Mouse (Mus musculus) neutrophil, adult 5-6 weeks (primary cell): ENCODE measurements around the gene Sos1. TPM values are rescaled to one million over a fixed set of nuclear protein-coding genes. Genes with fewer than 3 reads are reported as not detected.

Experiments used
- ATAC-seq: fragments of 151-379, 151-347 bp; 2 replicates; pipeline ENCODE4 v1.8.0; 2017; ENCODE audit warnings: mild to moderate bottlenecking, moderate TSS enrichment; ENCODE audit not compliant: insufficient number of reproducible peaks, poor library complexity, low FRiP score, severe bottlenecking; ENCODE audit errors: extremely low read depth
- total RNA-seq: library from RNA; stranded (forward); fragments of 200-1000 nt; gene quantifications from 2 replicates; pipeline ENCODE4 v1.2.3, GENCODE M21; 2017

The Sos1 gene
- 14.6 and 15.9 TPM in 2 replicates for total RNA-seq

DNA sequence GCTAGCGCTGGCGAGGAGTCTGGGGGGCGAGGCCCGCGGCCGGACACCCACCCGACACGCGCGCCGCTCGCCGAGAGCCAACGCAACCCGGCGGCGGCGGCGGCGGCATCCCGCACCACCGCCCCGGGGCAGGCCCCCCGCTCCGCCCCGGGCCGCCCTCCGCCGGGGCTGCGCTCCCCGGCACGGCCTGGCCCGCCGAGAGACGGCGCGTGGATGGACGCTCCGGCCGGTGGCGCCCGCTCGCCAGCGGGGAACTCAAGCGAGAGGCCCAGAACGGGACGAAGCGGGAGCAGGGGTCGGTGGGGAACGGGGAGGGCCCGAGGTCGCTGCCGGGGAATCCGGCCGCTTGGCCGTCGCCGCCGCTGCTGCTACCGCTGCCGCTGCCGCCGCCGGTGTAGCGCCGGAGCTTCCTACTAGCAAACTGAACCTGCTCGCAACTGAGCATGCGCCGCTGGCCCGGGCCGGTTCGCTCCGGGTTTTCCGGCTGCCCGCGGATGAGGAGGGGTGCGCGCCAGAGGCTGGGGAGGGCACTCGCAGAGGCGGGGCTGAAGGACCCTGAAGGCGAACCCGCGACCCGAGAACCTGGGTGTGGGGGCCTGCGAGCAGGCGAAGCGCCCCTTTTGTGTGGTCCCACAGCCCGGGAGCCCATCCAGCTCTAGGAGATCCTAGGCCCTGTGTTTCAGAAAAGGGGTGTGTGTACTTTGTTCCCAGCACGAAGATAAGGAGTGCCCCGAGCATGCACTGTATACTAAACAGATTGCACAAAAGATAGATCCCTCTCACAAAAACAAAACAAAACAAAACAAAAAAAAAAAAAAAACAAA lies at the start of gene Sos1:
TSS of gene Sos1 (minus strand) at position 423 of the 824 bp plus-strand sequence.
- peak; percentile 66 for ATAC-seq

DNA sequence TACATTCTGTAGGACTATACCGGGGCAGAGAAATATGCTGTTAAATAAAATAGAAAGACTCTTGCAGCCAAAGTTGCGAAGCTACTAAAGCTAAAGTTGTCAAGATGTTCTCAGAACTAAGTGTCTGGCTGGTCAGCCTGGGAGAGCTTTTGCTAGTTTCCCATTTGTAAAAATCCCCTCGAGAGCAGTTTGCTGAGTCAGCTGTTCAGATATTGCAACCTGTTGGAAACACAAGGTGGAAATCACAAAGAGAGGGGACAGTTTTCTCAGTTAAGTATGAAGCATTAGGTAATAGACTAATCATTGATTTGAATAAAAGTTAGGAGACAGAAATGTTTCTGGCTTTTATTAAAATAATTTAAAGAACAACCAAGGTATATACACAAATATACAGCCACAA lies 43.0 kb upstream of the Sos1 start:
- ATAC-seq: no peak

DNA sequence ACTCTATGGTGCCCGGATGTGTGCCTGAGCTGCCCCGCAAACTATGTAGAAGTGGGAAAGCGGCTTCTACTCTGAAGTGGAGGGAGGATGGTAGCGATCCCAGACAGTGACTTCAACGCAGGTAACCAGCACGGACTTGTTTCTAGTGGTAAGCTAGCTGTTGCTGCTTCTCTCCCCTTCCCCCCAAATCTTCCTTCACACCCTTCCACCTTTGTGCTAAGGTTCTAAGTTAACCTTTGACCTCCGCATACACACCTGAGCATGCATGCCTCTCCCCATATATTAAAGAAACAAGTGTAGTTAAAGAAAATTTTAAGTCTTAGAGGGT lies 41.9 kb upstream of the Sos1 start:
- no peak for ATAC-seq

DNA sequence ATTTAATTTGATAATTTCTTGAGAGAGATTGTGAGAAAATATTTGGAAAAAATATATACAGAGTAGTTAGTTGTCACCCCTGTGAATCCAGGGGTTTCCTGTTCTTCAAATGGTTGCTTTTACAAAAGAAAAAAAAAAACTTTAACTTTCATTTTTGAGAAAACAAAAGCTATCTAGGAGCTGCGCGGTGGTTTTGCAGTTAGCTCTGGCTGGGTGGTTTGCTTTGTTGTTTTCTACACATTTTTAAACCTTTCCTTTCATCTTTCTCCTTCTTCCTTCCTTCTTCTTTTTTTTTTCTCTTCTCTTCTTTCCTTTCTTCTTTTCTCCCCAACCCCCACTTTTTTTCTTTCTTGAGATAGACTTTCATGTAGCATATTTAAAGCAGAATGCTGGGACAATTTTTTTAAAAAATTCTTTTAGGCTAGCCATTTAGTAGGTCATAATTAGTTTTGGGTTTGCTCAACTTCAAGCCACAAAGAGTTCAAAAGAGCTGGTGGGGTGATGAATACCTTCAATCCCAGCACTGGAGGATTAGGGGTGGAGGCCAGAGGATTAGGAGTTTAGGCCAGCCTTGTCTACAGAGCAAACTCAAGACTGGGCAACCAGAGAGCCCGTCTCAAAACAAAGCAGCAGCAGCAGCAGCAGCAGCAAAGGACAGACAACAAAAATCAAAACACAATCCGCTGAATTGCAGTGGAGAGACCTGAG lies 41.4 kb upstream of the Sos1 start:
- no peak for ATAC-seq

DNA sequence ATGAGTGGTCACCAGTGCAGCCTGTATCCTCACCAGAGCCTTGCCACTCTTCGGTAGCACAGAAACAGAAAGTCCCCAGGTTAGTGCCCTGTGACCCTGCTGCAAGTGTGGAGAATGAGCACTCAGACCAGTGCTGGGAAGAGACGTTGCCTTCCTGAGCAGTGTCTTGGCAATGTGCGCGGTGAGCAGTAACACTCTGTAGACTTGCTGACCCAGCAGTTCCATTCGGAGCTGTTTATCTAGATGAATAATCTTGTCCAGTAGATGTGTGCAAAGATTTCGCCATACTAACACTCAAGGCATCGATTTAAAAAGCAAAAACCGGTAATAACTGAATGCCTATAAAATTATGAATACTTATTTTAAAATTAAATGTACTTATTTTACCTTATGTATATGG lies 40.3 kb upstream of the Sos1 start:
- no peak for ATAC-seq

DNA sequence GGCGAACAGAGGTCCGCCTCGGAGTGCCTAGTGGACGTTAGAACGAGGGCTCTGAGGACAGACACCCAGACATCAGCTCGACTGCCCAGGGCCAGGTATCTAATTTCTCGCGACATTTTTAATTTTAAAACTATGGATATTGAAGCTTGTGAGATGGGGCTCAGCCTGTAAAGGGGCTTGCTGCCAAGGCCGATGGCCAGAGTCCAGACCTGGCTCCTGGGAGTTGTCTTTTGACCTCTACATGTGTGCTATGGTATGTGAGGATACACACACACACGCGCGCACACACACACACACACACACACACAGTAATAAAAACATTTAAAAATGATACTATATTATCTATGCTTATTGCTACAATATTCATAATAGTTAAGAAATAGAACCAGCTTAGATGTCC lies 38.6 kb upstream of the Sos1 start:
- no peak for ATAC-seq

DNA sequence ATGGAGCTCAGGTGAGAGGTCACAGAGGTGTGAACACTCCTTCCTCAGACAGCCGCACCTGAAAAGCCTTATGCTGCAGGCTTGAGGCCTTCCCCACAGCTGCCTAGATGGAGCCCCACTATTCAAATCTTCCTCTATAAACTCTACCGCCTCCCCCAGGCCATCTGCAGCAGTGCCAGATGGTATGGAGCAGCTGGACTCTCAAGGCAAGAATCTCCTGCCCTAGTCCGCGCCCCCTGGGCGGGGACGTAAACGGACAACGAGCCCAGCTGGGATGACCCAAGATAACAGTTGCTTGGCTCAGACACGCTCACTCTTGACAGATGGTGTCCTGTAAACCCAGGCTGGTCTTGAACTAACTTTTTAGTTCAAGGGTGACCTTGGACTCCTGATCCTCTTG lies 37.0 kb upstream of the Sos1 start:
- ATAC-seq: no peak

DNA sequence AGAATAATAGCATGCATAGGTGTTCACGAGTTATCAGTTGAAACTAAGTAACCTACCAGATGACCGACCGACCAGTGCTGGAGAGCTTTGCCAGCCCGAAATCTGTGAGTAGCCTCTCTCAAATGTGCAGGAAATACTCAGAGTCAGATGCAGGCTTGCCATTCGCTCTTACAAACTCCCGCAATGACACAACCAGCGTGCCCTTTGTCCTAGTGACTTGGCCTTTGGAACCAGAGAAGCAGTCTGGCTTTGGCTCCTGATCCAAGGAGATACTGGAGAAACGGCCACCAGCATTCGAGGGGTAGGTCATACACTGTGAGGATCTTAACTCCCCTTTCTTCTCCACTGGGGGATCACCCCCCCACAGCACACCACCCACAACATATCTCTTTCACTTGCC lies 35.7 kb upstream of the Sos1 start:
- no peak for ATAC-seq

DNA sequence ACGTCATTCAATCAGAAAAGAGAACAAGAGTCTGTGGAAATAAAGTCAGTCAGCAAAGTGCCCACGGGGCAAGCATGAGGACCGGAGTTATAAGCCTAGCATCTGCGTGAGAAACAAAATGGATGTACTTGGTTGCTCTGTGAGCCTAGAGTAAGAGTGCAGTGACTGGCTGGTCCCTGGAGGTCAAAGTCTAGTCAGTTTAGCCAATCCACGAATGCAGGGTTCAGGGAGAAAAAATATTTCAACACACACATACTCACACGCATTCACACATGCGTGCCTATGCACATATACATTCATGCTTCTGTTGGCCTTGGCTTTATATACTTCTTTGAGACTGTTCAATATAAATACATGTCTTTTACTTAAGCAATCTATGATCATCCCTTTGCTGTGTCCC lies 35.3 kb upstream of the Sos1 start:
- no peak for ATAC-seq

DNA sequence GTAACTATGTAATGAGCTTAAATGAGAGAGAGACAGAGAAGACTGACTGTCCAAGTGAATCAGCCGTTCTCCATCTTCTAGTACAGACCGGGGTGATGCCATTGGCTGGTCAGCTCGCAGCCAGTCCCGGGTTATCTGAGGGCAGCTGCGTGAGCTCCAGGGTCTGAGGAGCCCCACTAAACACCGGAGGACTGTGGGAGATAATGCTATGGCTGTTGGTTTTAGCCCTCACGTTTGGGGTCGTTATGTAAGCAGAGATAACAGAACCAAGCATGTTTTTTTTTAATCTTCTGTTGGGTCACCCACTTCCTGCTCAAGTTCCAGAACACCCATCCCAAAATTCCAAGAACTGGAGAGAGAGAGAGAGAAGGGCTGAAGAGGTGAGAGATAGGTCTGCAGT lies 33.5 kb upstream of the Sos1 start:
- ATAC-seq: no peak

DNA sequence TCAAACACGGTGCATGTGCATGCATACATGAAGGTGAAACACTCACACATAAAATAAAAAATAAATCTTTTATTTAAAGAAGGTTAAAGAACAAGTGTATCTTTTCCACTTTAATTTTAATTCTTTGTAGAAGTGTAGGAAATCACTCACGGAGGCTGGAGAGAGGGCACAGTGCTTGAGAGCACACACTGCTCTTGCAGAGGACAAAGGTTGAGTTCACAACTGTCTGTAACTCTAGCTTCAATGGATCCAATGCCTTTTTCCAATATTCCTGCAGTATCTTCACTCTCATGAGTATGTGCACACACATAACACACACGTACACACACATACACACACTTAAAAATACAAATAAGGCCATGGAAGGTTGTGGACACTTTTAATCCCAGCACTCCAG lies 30.2 kb upstream of the Sos1 start:
- ATAC-seq: no peak

DNA sequence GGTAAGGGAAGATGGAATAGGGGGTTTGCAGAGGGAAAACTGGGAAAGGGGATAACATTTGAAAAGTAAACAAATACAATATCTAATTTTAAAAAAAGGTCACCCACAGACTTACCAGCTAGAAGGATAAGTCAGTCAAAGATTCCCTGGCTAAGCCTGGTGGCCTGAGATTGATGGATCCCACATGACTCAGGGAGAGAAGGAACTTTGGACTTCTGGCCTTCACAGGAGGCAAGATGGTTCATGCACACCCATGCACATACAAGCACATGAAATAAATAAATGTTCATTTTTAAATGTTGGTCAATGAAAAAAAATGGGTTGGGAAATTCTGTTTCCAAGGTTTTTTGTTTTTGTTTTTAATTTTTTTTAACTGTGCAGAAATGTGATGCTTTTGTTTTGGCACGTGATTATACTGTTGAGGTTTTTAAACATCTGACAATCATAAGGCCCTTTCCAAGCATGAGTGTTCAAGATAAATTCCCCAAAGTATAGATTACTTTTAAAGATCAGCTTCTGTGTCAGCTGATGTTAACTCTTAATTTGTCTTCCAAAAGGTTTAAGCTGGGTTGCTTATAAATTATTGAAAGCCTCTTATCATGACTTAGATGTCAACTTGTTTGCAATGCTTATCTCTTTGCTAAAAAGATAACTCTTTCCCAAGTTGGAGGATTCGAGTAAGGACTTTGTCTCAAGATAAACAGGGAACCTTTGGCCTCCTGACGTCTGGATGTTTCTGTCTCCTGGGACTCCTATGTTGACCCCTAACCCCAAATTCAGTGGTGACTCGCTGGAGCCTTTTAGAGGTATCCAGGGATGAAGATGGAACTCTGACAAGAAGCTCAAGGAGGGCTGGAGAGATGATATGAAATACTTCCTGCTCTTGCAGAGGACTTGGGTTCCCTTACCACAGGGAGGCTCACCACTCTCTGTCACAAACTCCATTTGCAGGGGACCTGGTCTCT lies 29.5 kb upstream of the Sos1 start:
- no peak for ATAC-seq

DNA sequence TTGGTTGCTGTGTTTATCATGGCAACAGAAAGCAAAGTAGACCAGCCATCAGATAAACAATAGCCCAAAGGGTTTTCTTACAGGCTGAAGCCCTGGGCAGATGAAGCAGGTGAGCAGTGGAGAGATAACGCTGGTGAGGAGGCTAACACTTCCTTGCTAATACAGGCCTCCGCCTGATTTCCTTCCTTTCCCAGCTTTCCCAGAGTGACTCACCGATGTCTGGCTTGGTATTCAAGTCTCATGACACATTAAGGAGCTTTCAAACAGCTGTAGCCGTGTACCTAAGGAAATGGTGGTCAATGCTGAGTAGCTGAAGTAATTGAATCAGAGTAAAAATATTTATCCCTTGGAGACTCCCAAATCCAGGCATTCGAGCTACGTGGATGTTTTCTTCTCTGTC lies 25.5 kb upstream of the Sos1 start:
- no peak for ATAC-seq

DNA sequence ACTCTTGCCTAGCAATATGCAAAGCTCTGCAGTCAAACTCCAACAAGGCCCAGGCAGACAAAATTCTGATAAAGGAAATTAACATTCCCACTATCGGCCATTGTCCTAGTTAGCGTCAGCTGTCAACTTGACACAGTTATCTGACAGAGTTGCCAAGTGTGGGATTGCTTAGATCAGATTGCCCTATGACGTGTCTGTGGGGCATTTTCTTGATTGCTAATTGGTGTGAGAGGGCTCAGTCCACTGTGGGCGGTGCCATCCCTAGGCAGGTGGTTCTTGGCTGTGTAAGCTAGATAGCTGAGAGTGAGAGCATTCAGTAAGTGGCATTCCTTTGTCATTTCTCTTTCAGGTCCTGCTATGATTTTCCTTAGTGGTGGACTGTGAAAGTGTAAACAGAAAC lies 25.1 kb upstream of the Sos1 start:
- ATAC-seq: no peak

DNA sequence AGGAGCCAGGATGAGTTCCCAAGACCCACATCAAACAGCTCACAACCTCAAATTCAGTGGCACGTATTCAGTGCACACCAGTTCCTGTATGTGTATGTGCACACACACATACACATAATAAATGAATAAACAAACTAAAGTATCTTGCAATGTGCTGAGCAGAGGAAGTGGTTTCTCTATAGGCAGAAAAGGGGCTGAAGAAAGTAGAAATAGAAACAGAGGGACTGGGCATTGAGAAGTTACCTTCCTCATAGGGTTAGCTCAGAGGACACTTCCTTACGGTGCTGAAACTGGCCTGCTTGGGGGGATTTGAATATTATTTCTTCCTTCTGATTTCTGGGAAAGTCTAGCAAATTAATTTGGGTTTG lies 21.5 kb upstream of the Sos1 start:
- peak; percentile 34; the same call in 1 of the 2 replicates for ATAC-seq

DNA sequence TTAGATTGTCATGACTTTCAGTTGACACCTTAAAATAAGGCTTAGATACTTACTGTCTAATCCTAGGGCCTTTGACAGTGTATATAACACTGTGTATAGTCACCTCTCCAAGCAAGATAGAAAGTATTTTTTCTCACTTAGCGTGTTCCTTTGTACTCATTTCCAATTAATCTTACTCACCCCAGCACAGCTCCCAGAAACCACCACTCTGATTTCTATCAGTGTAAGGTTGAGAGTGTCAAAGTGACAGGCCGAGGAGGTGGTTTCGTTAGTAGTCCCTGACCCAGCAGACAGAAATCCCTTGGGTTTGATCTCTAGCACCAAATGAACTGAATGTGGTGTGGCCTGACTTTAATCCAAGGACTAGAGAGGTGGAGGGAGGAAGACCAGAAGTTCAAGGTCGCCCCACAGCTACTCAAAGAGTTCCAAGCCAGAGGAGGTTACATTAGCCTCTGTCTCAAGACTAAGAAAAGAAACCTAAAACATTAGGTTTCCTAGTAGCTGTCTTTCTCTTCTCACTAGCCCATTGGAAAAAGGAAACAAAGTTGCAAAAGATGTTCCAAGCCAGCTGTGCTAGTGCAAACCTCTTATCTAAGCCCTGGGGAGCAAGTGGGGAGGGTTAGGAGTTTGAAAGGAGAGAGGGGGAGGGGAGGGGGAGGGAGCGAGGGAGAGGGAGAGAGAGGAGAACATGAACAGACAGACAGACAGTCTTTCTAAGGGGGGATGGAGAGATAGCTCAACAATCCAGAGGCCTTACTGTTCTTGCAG lies 21.0 kb upstream of the Sos1 start:
- no peak for ATAC-seq

DNA sequence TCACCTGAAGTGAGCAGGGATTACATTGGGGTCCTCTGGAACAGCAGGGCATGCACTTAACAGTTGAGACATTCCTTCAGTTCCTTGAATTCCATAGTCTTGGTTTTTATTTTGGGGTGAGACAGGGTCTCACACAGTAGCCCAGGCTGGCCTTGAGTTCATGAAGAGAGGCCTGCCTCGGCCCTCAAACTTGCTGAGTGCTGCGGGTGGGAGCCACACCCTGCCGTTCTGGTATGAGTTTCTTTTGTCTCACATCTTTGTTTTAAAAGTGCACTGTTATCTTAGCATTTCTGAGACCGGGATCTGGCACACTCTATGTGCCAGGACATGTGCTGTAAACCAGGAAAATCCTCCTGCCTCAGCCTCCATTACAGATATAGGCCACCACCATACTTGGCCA lies 19.8 kb upstream of the Sos1 start:
- no peak for ATAC-seq

DNA sequence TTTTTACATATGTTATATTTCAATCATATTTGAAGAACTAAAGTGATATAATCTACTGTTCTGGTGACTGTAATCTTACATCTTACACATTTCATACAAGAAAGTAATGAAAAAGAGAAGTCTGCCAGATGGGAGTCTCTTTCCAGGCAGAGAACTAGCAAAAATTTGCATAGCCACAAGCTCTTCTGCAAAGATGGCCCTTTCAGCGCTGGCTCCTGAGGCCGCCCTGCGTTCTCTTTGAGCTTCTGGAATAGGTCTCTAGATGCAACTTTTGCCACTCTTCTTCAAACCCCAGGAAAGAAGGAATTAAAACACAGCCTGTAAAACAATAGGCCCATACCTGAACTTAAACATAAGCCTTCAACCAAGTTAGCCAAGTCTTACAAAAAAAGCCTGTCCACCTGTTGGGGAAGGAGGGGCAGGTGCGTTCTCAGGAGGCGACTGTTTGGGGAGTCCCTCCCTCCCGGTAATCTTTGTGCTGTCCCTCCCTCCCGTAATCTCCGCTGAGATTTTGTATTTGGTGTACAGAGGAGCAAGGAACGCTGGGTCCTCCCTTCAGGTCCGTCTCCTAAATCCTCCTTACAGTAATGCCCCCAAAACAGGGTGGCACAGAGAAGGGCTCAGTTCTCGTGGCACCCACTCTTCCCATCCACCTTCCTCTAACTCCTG lies 18.5 kb upstream of the Sos1 start:
- ATAC-seq: peak; percentile 59; the same call in 1 of the 2 replicates
